Mouse (Mus musculus): ENCODE data around the gene Gm17949.
A peak's percentile ranks its signal among the peaks of the same experiment; 100 is the strongest.

Gm17949 gene

DNA sequence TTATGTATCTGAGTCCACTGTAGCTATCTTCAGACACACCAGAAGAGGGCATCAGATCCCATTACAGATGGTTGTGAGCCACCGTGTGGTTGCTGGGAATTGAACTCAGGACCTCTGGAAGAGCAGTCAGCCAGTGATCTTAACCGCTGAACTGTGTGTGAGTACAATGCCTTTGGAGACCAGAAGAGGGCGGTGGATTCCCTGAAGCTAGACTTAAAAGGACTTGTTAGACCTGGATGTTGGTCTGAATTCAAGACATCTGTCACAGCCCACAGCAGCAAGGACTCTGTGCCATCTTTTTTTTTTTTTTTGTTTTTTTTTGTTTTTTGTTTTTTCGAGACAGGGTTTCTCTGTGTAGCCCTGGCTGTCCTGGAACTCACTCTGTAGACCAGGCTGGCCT, 40.4 kb downstream of the Gm17949 start:
- peak; percentile 38 to 46 for DNase-seq

DNA sequence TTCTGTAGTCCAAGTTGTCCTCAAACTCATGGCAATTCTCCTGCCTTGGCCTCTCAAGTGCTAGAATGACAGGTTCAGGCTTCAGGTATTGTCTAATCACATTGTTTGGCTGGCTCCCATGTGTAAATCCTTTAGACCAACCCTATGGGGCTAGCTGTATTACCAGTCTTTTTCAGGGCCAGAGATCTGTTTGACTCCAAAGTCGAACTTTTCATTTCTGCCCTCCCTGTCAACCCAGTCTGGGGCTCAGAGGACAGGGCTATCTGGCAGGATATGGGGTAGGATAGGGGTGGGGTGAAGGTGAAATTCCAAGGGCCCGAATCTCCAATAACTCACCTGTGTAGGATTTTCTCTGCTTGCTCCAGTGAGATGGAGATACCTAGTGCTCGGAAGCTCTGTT, 45.0 kb downstream of the Gm17949 start:
- DNase-seq, result no peak

DNA sequence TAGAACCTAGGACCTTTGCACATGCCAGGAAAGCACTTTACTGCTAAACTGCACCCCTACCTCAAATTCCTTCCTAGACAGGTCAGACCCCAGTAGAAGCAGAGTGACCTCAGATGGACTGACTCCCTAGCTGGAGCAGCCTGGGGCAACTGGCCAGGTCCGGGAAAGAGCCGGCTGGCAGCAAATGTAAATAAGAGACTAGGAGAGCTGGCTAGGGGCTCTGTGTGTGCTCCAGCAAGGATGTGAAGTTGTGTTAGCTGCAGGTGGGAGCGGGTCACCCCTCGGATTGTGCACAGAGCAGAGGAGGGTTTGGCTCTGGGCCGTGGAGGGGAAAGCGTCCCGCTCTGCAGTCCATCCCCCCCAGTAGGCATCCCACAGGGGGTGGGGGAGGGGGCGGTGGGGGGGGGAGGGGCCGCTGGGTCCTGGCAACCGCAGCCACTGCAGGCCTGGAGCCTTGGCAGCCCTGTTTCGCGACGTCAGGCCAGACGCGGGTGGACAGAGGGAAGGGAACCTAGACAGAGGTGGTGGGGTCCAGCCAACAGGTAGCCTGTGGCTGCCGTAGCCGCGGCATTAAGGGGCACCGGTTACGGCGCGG, 47.7 kb downstream of the Gm17949 start, which contains the start of gene Crb3:
Gene Crb3 (plus strand): TSS at position 215 of the 595 bp plus-strand sequence.
- peak in 1 of 2 experiments; percentile 15 for DNase-seq

DNA sequence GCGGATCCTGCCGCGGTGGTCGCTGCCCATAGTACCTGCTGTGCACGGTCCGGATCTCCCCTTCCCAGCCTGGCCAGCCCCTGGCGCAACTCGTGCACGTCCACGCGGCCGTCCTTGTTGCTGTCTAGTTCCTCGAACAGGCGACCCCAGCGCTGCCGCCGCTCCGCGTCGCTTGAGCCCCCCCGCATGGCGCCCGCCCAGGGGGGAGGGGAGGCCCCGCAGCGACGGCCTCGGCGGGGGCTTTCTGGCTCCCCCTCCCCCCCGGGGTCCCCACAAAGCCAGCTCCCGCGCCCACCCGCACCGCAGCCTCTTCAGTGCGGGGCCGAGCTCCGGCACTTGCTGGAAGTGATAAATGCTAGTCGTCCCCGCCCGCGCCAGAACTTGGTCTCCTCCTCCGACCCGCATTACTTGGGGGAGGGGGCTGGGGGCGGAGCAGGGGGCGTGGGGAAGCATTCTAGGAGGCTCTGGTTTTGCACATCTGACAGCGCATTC, 48.3 kb downstream of the Gm17949 start, which contains the start of gene Slc25a23:
Gene Slc25a23 (minus strand): TSS at position 378 of the 492 bp plus-strand sequence.
- peak; percentile 76 to 82 for DNase-seq

DNA sequence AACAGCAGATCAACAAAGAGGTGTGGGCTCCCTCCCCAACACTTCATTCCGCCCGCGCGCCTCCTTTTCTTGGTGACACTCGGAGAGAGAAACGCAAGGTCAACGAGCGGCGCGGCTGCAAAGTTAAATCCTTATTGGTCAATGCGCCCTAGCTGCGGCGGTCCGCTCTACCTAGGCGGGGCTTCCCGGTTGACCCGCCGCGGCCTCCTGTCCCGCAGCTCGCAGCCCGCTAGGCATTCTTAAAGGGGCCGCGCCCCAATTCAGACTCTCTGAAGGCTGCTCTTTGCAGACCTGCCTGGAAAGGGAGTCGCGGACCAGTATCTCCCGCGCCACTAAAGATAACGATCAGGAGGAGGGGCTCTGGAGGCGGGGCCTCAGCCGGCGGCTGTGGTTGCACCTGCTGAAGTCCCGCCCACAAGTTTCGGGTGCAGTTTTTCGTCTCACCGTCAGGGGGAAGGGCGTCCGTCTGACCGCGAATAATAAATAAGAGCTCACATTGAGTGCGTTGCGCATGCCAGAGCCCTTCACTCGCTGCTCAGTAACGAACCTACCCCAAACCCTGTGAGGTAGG, 49.0 kb downstream of the Gm17949 start:
- DNase-seq, result peak; percentile 97 to 98

DNA sequence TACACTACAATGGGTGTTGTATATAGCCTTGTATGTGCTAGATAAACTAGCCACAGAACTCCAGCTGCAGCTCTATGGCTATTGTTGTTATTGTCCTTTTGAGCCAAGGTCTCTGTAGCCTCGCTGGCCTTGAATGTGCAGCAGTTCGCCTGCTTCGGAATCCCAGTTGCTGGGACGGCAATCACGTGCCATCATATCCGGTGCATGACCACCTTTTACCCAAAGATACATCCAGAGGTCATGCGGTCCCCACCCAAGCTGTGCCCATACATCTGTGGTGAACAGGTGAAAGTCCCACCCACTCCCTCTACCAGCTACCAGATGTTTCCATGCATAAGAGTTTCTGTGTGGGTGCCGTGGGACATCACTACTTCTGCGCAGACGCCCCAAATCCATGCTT, 49.8 kb downstream of the Gm17949 start:
- DNase-seq, result no peak

DNA sequence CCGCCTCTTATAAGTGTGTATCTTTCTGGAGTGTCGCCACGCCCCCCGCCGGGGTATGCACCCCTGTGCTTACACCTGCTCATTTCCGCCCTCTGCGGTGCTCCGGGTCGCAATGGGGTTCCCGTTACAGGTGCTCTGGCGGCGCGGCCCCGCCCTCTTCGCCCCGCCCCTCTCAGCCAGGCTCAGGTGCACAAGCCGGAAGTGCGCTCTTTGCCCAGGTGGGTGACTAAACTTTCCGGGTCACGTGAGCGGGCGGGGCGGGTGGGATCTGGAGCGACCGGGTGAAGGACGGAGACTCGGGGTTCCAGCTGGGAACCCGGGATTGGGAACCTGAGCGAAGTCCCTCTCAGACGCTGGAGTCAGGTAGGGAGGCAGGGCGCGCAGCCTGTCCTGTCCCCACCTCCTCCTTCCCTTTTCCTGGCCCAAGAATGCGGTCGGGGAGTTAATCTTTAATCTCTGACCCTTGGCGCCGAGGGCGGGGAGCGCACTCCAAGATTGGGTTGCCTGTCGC, 50.8 kb downstream of the Gm17949 start:
- peak; percentile 56 to 76 for DNase-seq

DNA sequence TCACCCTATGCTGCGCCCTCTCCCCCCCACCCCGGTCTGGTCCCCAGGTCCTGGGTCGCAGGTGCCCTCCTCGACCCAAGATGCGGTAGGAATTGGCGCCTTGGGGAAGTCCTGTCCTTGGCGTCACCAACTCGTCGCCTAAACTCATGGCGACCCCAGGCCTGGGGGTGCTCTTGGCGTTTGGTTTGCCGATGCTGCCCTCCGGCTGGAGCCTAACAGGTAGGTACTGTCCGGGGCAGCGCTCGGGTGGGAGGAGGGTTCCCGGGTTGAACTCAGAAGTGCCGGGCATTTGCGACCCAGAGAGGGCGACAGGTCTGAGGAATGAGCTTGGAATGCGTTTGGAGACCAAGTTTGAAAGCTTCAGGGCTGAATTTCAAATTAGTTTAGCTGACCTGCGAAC, 51.3 kb downstream of the Gm17949 start:
- no peak for DNase-seq

DNA sequence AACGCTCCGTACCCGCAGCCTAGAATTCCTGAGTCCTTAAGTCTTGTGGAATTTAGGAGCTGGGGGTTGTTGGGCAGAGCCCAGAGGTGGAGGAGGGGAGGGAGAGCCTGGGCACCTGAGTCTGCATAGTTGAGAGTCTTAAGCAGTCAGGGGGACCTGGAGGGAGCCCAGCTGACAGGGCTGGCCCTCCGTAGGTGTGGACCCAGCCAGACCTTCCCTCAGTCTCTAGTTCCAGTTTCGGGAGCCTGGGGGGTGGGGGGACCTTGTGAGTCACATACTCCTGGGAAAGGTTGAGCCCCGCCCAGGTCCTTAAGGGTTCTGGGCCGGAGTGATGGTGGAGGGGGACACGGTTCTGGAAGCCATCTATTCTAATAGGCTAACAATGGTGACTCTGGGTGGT, 51.8 kb downstream of the Gm17949 start:
- DNase-seq, result no peak

DNA sequence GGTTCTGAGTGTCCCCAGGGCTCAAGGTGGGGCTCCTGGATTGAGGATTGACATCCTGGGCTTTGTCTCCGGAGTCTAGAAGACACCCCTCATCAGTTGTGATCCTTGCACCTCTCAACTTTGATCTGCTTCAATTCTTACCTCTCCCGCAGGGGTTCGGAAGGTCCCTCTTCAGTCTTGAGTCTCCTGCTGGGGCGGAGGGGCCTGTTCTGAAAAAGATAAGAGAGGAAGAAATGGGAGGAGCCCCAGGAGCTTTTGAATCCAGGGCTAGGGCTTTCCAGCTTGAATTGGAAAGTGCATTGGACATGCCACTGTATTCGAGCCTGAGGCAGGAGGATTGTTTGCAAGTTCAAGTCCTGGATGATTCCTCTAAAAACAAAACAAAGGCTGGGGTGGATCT, 55.6 kb downstream of the Gm17949 start:
- DNase-seq, result no peak

DNA sequence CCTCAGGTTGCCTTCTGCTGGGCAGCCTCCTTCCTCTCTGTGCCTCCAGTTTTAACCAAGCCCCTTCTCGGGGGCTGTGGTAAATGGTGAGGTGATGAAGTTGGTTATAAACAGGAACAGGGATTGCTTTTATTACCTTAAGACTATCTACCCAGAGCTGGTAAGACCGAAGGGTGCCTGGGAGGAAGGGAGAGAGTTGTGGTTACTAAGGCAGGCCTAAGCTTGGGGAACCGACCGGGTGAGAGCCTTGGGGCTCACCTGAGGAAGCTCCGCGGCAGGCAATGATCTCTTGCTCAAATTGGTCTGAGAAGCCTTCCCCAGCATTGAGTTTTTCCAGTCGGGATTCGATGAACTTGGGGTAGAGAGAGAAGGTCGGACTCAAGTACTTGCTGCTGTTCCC, 59.0 kb downstream of the Gm17949 start:
- no peak for DNase-seq

DNA sequence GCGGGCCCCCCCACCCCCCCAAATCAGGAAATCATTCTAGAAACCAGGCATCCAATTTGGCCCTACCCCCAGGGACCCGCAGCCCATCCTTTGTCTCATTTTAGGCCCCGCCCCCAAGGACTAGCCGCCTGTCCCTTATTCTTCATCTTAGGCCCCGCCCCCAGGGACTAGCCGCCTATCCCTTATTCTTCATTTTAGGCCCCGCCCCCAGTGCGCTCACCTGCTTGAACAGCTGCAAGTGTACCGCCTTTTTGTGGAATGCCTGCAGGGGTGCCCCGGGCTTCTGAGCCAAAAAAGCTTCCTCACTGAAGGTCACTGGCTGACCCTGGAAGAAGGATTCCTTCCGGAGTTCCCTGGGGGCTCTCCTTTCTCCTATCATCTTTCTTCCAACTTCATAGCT, 59.4 kb downstream of the Gm17949 start:
- DNase-seq, result no peak

Data from thymus, postnatal 36 days (tissue).